Mouse (Mus musculus): Measurements from ENCODE around the gene Fbxw7. TPM values are rescaled to one million over a fixed set of nuclear protein-coding genes. Genes with fewer than 3 reads are reported as not detected.
A peak's percentile ranks its signal among the peaks of the same experiment; 100 is the strongest.

The Fbxw7 gene
- polyA plus RNA-seq, 1 experiment from 2014 or later, result 24.4 TPM

- no peak overlapping the region for H3K4me3 ChIP-seq (ENCODE audit: inconsistent target)
- no peaks in the 10 kb centered on the region for H3K36me3 ChIP-seq (ENCODE audit: inconsistent target)
- peak overlapping the region; percentile 90 for H3K27ac ChIP-seq
- H3K79me2 ChIP-seq (ENCODE audit: inconsistent target), result peaks cover 22% of the 10 kb centered on the region; the same call in 1 of the 2 replicates
- 9% methylated on average over 10 of the region's 11 CpGs for WGBS (ENCODE audit: missing documents)
Observed at GRCm38 (mm10) chr3:84883817-84884483, 68.9 kb downstream of the Fbxw7 start.

- 33% methylated on average over 1 of the region's 1 CpGs for WGBS (ENCODE audit: missing documents)
- Histone ChIP-seq H3K36me3 (ENCODE audit: inconsistent target) (no peaks in the 10 kb centered on the region), H3K79me2 (ENCODE audit: inconsistent target) (peaks cover 3% of the 10 kb centered on the region; the same call in 1 of the 2 replicates), H3K4me3 (ENCODE audit: inconsistent target) (no peak overlapping the region), H3K27ac (no peak overlapping the region)
Observed at GRCm38 (mm10) chr3:84889648-84890047, 74.6 kb downstream of the Fbxw7 start.

- Histone ChIP-seq H3K27ac (no peak overlapping the region), H3K4me3 (ENCODE audit: inconsistent target) (no peak overlapping the region), H3K36me3 (ENCODE audit: inconsistent target) (no peaks in the 10 kb centered on the region), H3K79me2 (ENCODE audit: inconsistent target) (peaks cover 14% of the 10 kb centered on the region; the same call in 1 of the 2 replicates)
- 95% methylated on average over 5 of the region's 5 CpGs for WGBS (ENCODE audit: missing documents)
Observed at GRCm38 (mm10) chr3:84890983-84891382, 75.9 kb downstream of the Fbxw7 start.

- H3K36me3 ChIP-seq (ENCODE audit: inconsistent target), result no peaks in the 10 kb centered on the region
- 91% methylated on average over 8 of the region's 8 CpGs for WGBS (ENCODE audit: missing documents)
- peaks cover 73% of the 10 kb centered on the region for H3K79me2 ChIP-seq (ENCODE audit: inconsistent target)
- no peak overlapping the region for H3K27ac ChIP-seq
- no peak overlapping the region for H3K4me3 ChIP-seq (ENCODE audit: inconsistent target)
Observed at GRCm38 (mm10) chr3:84897952-84898351, 82.9 kb downstream of the Fbxw7 start.

GRCm38 (mm10) chr3:84906528-84906927 lies 91.5 kb downstream of the Fbxw7 start:
- 15% methylated on average over 1 of the region's 1 CpGs for WGBS (ENCODE audit: missing documents)
- Histone ChIP-seq H3K36me3 (ENCODE audit: inconsistent target) (peaks cover 17% of the 10 kb centered on the region; the same call in 1 of the 2 replicates), H3K4me3 (ENCODE audit: inconsistent target) (no peak overlapping the region), H3K79me2 (ENCODE audit: inconsistent target) (peaks cover 62% of the 10 kb centered on the region), H3K27ac (no peak overlapping the region)

GRCm38 (mm10) chr3:84914284-84914683 lies 99.2 kb downstream of the Fbxw7 start:
- Histone ChIP-seq H3K36me3 (ENCODE audit: inconsistent target) (no peaks in the 10 kb centered on the region; the same call in 1 of the 2 replicates), H3K79me2 (ENCODE audit: inconsistent target) (peaks cover 91% of the 10 kb centered on the region), H3K4me3 (ENCODE audit: inconsistent target) (no peak overlapping the region), H3K27ac (no peak overlapping the region)
- WGBS (ENCODE audit: missing documents), result 50% methylated on average over 1 of the region's 1 CpGs

- Histone ChIP-seq H3K36me3 (ENCODE audit: inconsistent target) (no peaks in the 10 kb centered on the region), H3K4me3 (ENCODE audit: inconsistent target) (no peak overlapping the region), H3K79me2 (ENCODE audit: inconsistent target) (peaks cover 86% of the 10 kb centered on the region), H3K27ac (no peak overlapping the region)
- 78% methylated on average over 9 of the region's 9 CpGs for WGBS (ENCODE audit: missing documents)
Observed at GRCm38 (mm10) chr3:84917903-84918679, 103.0 kb downstream of the Fbxw7 start.

GRCm38 (mm10) chr3:84921704-84922420 lies 106.8 kb downstream of the Fbxw7 start:
- 34% methylated on average over 6 of the region's 6 CpGs for WGBS (ENCODE audit: missing documents)
- Histone ChIP-seq H3K4me3 (ENCODE audit: inconsistent target) (no peak overlapping the region), H3K79me2 (ENCODE audit: inconsistent target) (peaks cover 89% of the 10 kb centered on the region), H3K36me3 (ENCODE audit: inconsistent target) (no peaks in the 10 kb centered on the region), H3K27ac (peak overlapping the region; percentile 27; the same call in 1 of the 2 replicates)

GRCm38 (mm10) chr3:84923256-84923655 lies 108.2 kb downstream of the Fbxw7 start:
- no peak overlapping the region for H3K27ac ChIP-seq
- WGBS (ENCODE audit: missing documents), result 54% methylated on average over 1 of the region's 1 CpGs
- H3K36me3 ChIP-seq (ENCODE audit: inconsistent target), result no peaks in the 10 kb centered on the region
- H3K4me3 ChIP-seq (ENCODE audit: inconsistent target), result no peak overlapping the region
- peaks cover 89% of the 10 kb centered on the region for H3K79me2 ChIP-seq (ENCODE audit: inconsistent target)

GRCm38 (mm10) chr3:84923670-84924069 lies 108.6 kb downstream of the Fbxw7 start:
- Histone ChIP-seq H3K36me3 (ENCODE audit: inconsistent target) (no peaks in the 10 kb centered on the region), H3K79me2 (ENCODE audit: inconsistent target) (peaks cover 90% of the 10 kb centered on the region), H3K4me3 (ENCODE audit: inconsistent target) (no peak overlapping the region), H3K27ac (no peak overlapping the region)
- WGBS (ENCODE audit: missing documents), result 50% methylated on average over 1 of the region's 1 CpGs

GRCm38 (mm10) chr3:84925229-84925628 lies 110.2 kb downstream of the Fbxw7 start:
- Histone ChIP-seq H3K4me3 (ENCODE audit: inconsistent target) (no peak overlapping the region), H3K36me3 (ENCODE audit: inconsistent target) (no peaks in the 10 kb centered on the region), H3K27ac (no peak overlapping the region), H3K79me2 (ENCODE audit: inconsistent target) (peaks cover 90% of the 10 kb centered on the region)
- 96% methylated on average over 4 of the region's 4 CpGs for WGBS (ENCODE audit: missing documents)

GRCm38 (mm10) chr3:84926140-84926539 lies 111.1 kb downstream of the Fbxw7 start:
- Histone ChIP-seq H3K36me3 (ENCODE audit: inconsistent target) (no peaks in the 10 kb centered on the region), H3K79me2 (ENCODE audit: inconsistent target) (peaks cover 88% of the 10 kb centered on the region), H3K4me3 (ENCODE audit: inconsistent target) (no peak overlapping the region), H3K27ac (no peak overlapping the region)
- 96% methylated on average over 5 of the region's 5 CpGs for WGBS (ENCODE audit: missing documents)

GRCm38 (mm10) chr3:84927168-84927794 lies 112.2 kb downstream of the Fbxw7 start:
- H3K4me3 ChIP-seq (ENCODE audit: inconsistent target), result no peak overlapping the region
- 90% methylated on average over 8 of the region's 8 CpGs for WGBS (ENCODE audit: missing documents)
- peaks cover 93% of the 10 kb centered on the region for H3K79me2 ChIP-seq (ENCODE audit: inconsistent target)
- H3K36me3 ChIP-seq (ENCODE audit: inconsistent target), result no peaks in the 10 kb centered on the region
- no peak overlapping the region for H3K27ac ChIP-seq

- Histone ChIP-seq H3K79me2 (ENCODE audit: inconsistent target) (peaks cover 93% of the 10 kb centered on the region), H3K36me3 (ENCODE audit: inconsistent target) (no peaks in the 10 kb centered on the region), H3K27ac (no peak overlapping the region), H3K4me3 (ENCODE audit: inconsistent target) (no peak overlapping the region)
- WGBS (ENCODE audit: missing documents), result 95% methylated on average over 2 of the region's 2 CpGs
Observed at GRCm38 (mm10) chr3:84927901-84928300, 112.8 kb downstream of the Fbxw7 start.
